Mouse (Mus musculus): ENCODE measurements around the gene Mbtd1.

Mbtd1 gene

DNA sequence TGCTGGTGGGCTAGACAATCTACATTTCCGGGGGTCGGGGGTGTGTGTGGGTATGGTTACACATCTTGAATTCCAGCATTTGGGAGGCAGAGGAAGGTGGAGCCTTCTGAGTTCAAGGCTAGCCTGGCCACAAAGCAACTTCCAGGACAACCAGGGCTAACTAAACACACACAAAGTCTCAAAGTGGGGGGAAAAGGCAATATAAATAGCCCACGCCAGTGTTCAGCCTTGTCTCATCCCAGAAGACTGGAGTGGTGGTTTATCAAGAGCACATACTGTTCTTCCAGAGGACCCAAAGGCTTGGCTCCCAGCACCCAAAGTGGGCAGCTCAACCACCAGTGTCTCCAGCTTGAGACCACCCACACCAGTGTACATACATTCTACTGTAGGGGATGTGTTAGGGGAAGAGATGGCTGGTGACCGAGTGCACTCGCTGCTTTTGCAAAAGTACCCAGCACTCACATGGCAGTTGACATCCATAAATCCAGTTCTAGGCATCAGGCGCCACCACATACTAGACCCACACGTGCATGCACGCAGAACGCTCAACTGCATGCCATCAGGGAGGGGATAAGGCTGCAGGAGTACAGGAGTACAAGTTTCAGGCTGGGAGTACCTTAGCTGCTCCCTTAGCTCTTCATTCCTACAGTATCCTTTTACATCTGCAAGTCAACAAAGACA, 63.4 kb downstream of the Mbtd1 start:
- no peak for DNase-seq (ENCODE audit: low read depth, low spot score)

GRCm38 (mm10) chr11:93950045-93950444, 64.4 kb downstream of the Mbtd1 start:
- DNase-seq (ENCODE audit: low read depth, low spot score) = no peak

GRCm38 (mm10) chr11:93952376-93952775, 66.7 kb downstream of the Mbtd1 start:
- no peak for DNase-seq (ENCODE audit: low read depth, low spot score)

DNA sequence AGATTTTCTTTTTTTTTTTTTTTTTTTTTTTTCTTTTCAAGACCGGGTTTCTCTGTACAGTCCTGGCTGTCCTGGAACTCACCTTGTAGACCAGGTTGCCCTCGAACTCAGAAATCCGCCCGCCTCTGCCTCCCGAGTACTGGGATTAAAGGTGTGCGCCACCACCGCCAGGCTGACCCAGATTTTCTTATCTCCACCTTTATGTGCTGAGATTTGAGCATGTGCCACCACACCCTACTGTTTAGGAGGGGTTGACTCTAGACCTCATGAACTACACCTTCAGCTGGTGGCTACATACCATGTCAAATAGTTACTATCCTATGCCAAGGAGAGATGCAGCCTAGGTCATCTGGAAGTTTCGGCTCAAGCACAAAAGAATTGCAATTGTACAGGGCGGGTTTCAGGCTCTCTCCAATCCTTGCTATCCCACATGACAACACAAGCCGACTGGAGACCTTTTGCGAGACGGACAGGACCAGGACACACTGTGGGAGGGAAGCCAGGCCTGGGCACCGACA, 69.1 kb downstream of the Mbtd1 start:
- no peak for DNase-seq (ENCODE audit: low read depth, low spot score)

DNA sequence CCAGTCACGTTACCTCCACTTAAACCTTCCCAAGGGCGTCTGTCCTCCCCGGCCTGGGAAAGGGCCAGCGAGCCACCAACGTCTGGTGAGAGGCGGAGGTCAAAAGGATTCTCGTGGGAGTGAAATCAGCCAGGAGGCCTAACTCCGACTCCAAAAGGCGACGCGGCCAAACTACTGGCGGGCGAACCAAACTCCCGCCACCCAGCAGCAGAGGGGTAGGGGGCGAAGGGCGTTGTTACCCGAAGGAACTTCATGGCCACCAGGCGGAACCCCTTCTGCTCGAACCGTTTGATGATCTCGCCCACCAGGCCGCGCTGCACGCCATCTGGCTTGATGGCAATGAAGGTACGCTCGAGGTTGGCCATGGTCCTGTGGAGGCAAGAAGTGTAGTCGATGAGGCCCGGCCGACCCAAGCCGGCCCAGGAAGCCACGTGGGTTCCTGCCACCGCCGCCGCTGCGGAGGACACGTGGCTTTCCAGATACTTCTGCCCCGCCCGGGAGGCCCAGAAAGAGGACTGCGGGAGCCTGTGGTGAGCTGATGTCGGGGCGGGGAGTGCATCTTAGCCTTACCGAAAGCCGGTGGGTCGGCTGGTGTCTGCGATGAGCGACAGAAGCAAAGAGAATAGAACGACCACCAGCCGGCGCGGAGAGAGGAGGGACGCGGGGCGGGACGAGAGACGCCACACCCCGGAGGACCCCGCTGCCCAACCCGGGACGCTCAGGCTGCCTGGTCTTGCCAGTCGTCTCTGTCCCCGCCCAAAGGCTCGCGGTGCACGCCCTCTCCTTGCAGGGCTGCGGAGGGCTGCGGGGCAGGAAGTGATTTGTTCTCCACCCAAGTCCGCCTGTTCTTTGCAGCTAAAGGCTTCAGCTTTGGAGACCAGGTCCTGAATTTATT, 69.9 kb downstream of the Mbtd1 start:
- DNase-seq (ENCODE audit: low read depth, low spot score) = peak; percentile 92

GRCm38 (mm10) chr11:93956159-93956558, 70.5 kb downstream of the Mbtd1 start, which contains the start of gene Nme2:
Nme2 (minus strand) TSS chr11:93956259.
- DNase-seq (ENCODE audit: low read depth, low spot score) = no peak

GRCm38 (mm10) chr11:93957031-93957555, 71.4 kb downstream of the Mbtd1 start:
- no peak for DNase-seq (ENCODE audit: low read depth, low spot score)

- no peak for DNase-seq (ENCODE audit: low read depth, low spot score)
Observed at GRCm38 (mm10) chr11:93957746-93958145, 72.1 kb downstream of the Mbtd1 start.

DNA sequence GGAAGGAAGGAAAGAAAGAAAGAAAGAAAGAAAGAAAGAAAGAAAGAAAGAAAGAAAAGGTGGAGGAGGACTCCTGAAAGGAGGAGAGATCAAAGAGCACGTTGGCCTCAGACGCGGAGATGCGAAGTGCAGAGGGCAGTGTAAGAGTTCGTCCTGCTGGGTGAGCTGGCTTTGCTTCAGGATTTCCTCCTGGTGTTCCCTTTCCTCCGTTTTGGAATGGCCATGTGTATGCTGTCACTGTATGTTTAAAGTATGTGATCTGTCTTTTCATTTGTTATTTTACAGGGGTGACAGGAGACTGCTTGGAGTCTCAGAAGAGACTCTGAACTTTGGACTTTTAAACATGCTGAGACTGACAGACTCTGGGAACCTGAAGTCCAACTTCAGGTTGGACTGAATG, 75.8 kb downstream of the Mbtd1 start:
- no peak for DNase-seq (ENCODE audit: low read depth, low spot score)

GRCm38 (mm10) chr11:93963013-93963412, 77.4 kb downstream of the Mbtd1 start:
- DNase-seq (ENCODE audit: low read depth, low spot score) = no peak

GRCm38 (mm10) chr11:93965391-93965790, 79.7 kb downstream of the Mbtd1 start:
- no peak for DNase-seq (ENCODE audit: low read depth, low spot score)

- no peak for DNase-seq (ENCODE audit: low read depth, low spot score)
Observed at GRCm38 (mm10) chr11:93967381-93967780, 81.7 kb downstream of the Mbtd1 start.

- peak; percentile 99 for DNase-seq (ENCODE audit: low read depth, low spot score)
Observed at GRCm38 (mm10) chr11:93968005-93968847, 82.6 kb downstream of the Mbtd1 start, which contains the start of the genes Gm20390 and Nme1. Gm20390 (minus strand) TSS chr11:93968293. Nme1 (minus strand) TSS chr11:93968521.

GRCm38 (mm10) chr11:93968848-93969128, 83.1 kb downstream of the Mbtd1 start:
- DNase-seq (ENCODE audit: low read depth, low spot score) = no peak

DNA sequence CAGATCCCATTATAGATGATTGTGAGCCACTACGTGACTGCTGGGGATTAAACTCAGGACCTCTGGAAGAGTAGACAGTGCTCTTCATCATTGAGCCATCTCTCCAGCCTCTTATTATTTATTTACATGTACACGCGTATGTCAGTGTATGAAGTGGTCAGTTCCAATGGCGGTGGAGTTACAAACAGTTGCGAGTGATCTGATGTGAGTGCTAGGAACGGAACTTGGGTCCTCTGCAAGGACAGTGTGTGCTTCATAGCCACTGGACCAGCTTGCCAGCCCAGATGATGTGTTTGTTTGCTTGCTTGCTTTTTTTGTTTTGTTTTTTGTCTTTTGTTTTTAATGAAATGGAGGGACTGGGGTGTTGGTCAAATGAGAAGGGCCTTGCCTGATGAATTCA, 83.5 kb downstream of the Mbtd1 start:
- DNase-seq (ENCODE audit: low read depth, low spot score) = no peak

DNA sequence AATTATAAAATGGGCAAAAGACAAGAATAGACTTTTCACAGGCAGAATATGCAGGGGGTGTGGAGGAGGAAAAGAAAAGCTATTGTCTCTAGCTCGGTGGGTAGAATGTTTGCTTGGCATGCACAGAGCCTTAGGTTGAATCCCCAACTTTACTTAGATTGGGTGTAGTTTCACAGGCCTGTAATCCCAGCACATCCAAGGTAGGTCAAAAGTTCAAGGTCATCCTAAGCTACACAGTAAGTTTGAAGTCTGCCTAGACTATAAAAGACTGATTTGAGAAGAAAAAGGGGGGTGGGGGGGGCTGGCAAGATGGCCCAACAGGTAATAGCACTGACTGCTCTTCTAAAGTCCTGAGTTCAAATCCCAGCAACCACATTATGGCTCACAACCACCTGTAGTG, 84.1 kb downstream of the Mbtd1 start:
- no peak for DNase-seq (ENCODE audit: low read depth, low spot score)

GRCm38 (mm10) chr11:93972951-93973350, 87.3 kb downstream of the Mbtd1 start:
- DNase-seq (ENCODE audit: low read depth, low spot score) = no peak

- DNase-seq (ENCODE audit: low read depth, low spot score) = no peak
Observed at GRCm38 (mm10) chr11:93979502-93980049, 93.9 kb downstream of the Mbtd1 start.

GRCm38 (mm10) chr11:93984619-93985018, 99.0 kb downstream of the Mbtd1 start:
- no peak for DNase-seq (ENCODE audit: low read depth, low spot score)

- no peak for DNase-seq (ENCODE audit: low read depth, low spot score)
Observed at GRCm38 (mm10) chr11:93985265-93985664, 99.6 kb downstream of the Mbtd1 start.

DNA sequence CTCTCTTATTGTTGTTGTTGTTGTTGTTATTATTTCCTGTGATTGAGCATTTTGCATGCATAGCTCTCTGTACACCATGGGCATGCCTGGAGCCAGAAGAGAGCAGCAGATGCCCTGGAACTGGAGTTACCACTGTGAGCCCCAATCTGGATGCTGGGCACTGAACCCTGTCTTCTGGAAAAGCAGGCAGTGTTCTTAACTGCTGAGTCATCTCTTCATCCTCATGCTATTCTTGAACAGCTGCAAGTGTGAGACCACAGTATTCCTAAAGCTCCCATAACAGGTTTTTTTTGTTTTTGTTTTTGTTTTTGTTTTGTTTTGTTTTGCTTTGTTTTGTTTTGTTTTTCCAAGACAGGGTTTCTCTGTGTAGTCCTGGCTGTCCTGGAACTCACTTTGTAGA, 100.6 kb downstream of the Mbtd1 start:
- DNase-seq (ENCODE audit: low read depth, low spot score) = no peak
